Mouse (Mus musculus) CH12.LX (cell line): ENCODE measurements at regions not wholly inside any gene's neighbourhood (a gene's known extent, or its start where the extent isn't known, plus 50 kb on each side); places are given as distances from the start of the nearest gene placed in this dataset.

Source experiments
- DNase-seq: peaks from one replicate; pipeline ENCODE4 v3.0.0-alpha.2; 2013; ENCODE audit errors: extremely low read depth
- H3K27ac ChIP-seq: 2 replicates; pipeline ENCODE4 v1.5.1; 2012; ENCODE audit warnings: low read depth, mild to moderate bottlenecking, control low read depth, moderate library complexity; ENCODE audit not compliant: insufficient read depth
- H3K27me3 ChIP-seq: replicated peaks from 2 replicates; pipeline ENCODE3; 2012; ENCODE audit warnings: inconsistent platforms
- H3K36me3 ChIP-seq, 2 experiments: replicated peaks in 1 of 2; 2 replicates each; pipeline versions ENCODE3 to v1.6.1; 2012; ENCODE audit warnings: inconsistent platforms in 1 of 2, low read length in 1 of 2, mild to moderate bottlenecking in 1 of 2, mixed read lengths in 1 of 2, moderate library complexity in 1 of 2; ENCODE audit not compliant: control insufficient read depth in 1 of 2, insufficient read depth in 1 of 2
- H3K4me1 ChIP-seq, 2 experiments: 2 replicates each; pipeline ENCODE4 v1.6.1; 2012; ENCODE audit warnings: inconsistent platforms in 1 of 2, moderate library complexity in 1 of 2; ENCODE audit not compliant: insufficient read depth in 2 of 2, control insufficient read depth in 1 of 2
- H3K4me2 ChIP-seq: 2 replicates; pipeline ENCODE4 v1.6.1; 2012; ENCODE audit warnings: low read depth, mild to moderate bottlenecking, control low read depth; ENCODE audit not compliant: poor library complexity, insufficient read depth, severe bottlenecking
- H3K4me3 ChIP-seq, 3 experiments: fragments of 150-350 bp in 1 of 3; sonication (generic) in 1 of 3; replicated peaks in 1 of 3; 2 replicates each; pipeline versions ENCODE3 to v1.5.1; 2011 to 2012; ENCODE audit warnings: low read depth in 2 of 3, low read length in 2 of 3, mild to moderate bottlenecking in 2 of 3, moderate library complexity in 2 of 3, control low read depth in 1 of 3, improper control_type of control experiment in 1 of 3, inconsistent platforms in 1 of 3, mixed read lengths in 1 of 3; ENCODE audit not compliant: poor library complexity in 1 of 3
- H3K79me2 ChIP-seq: replicated peaks from 2 replicates; pipeline ENCODE4 v1.6.1; 2012; ENCODE audit warnings: mild to moderate bottlenecking, moderate library complexity; ENCODE audit not compliant: control insufficient read depth, poor library complexity, insufficient read depth, severe bottlenecking; ENCODE audit errors: extremely low read depth
- H3K9ac ChIP-seq: 2 replicates; pipeline ENCODE4 v1.6.1; 2012; ENCODE audit warnings: low read depth, mild to moderate bottlenecking, control low read depth, moderate library complexity; ENCODE audit not compliant: insufficient read depth
- H3K9me3 ChIP-seq: replicated peaks from 2 replicates; pipeline ENCODE3; 2012; ENCODE audit warnings: low read length, inconsistent platforms, mixed read lengths
- BHLHE40 ChIP-seq: IDR thresholded peaks from 2 replicates; pipeline ENCODE4 v1.6.1; 2011; ENCODE audit warnings: mild to moderate bottlenecking, low read depth, low read length, improper control_type of control experiment
- CHD1 ChIP-seq: IDR thresholded peaks from 2 replicates; pipeline ENCODE4 v1.6.1; 2012; ENCODE audit warnings: low read depth, low read length, improper control_type of control experiment, inconsistent platforms
- CHD2 ChIP-seq: IDR thresholded peaks from 2 replicates; pipeline ENCODE4 v1.6.1; 2011; ENCODE audit warnings: low read length, improper control_type of control experiment
- CTCF ChIP-seq, 2 experiments: IDR thresholded peaks in 1 of 2; conservative IDR thresholded peaks in 1 of 2; 2 replicates each; pipeline ENCODE4 v1.5.1; 2011 to 2012; ENCODE audit warnings: low read depth in 2 of 2, low read length in 2 of 2, improper control_type of control experiment in 1 of 2, inconsistent platforms in 1 of 2, mild to moderate bottlenecking in 1 of 2, moderate library complexity in 1 of 2
- EP300 ChIP-seq: IDR thresholded peaks from 2 replicates; pipeline ENCODE4 v1.6.1; 2011; ENCODE audit warnings: low read length, improper control_type of control experiment
- GABPA ChIP-seq: IDR thresholded peaks from 2 replicates; pipeline ENCODE4 v1.6.1; 2012; ENCODE audit warnings: low read depth, low read length, improper control_type of control experiment, inconsistent platforms; ENCODE audit not compliant: insufficient replicate concordance
- IRF4 ChIP-seq: IDR thresholded peaks from 2 replicates; pipeline ENCODE4 v1.6.1; 2014; ENCODE audit warnings: low read depth, mild to moderate bottlenecking, inconsistent platforms, low read length, improper control_type of control experiment
- JUN ChIP-seq: IDR thresholded peaks from 2 replicates; pipeline ENCODE4 v1.6.1; 2011; ENCODE audit warnings: low read depth, mild to moderate bottlenecking, low read length, improper control_type of control experiment, moderate library complexity; ENCODE audit not compliant: insufficient read depth
- JUND ChIP-seq: conservative IDR thresholded peaks from 2 replicates; pipeline ENCODE4 v1.6.1; 2011; ENCODE audit warnings: low read depth, low read length, improper control_type of control experiment
- MAFK ChIP-seq: IDR thresholded peaks from 2 replicates; pipeline ENCODE4 v1.6.1; 2011; ENCODE audit warnings: low read length, improper control_type of control experiment; ENCODE audit not compliant: insufficient replicate concordance
- MAZ ChIP-seq: IDR thresholded peaks from 2 replicates; pipeline ENCODE4 v1.6.1; 2012; ENCODE audit warnings: low read depth, mild to moderate bottlenecking, inconsistent platforms, low read length, improper control_type of control experiment, moderate library complexity
- MEF2A ChIP-seq: IDR thresholded peaks from 2 replicates; pipeline ENCODE4 v1.6.1; 2014; ENCODE audit warnings: low read depth, mild to moderate bottlenecking, inconsistent platforms, low read length, improper control_type of control experiment, borderline replicate concordance
- MYC ChIP-seq: IDR thresholded peaks from 2 replicates; pipeline ENCODE4 v1.6.1; 2011; ENCODE audit warnings: low read depth, mild to moderate bottlenecking, improper control_type of control experiment, low read length
- NRF1 ChIP-seq: IDR thresholded peaks from 2 replicates; pipeline ENCODE4 v1.6.1; 2014; ENCODE audit warnings: low read depth, mild to moderate bottlenecking, inconsistent platforms, low read length, improper control_type of control experiment, moderate library complexity
- POLR2AphosphoS2 ChIP-seq: IDR thresholded peaks from 2 replicates; pipeline ENCODE4 v1.6.1; 2011; ENCODE audit warnings: low read depth, low read length, improper control_type of control experiment
- RAD21 ChIP-seq: IDR thresholded peaks from 2 replicates; pipeline ENCODE4 v1.6.1; 2011; ENCODE audit warnings: low read depth, mild to moderate bottlenecking, low read length, improper control_type of control experiment, moderate library complexity
- RCOR1 ChIP-seq: conservative IDR thresholded peaks from 2 replicates; pipeline ENCODE4 v1.6.1; 2012; ENCODE audit warnings: low read depth, mild to moderate bottlenecking, inconsistent platforms, low read length, improper control_type of control experiment
- SIN3A ChIP-seq: IDR thresholded peaks from 2 replicates; pipeline ENCODE4 v1.6.1; 2012; ENCODE audit warnings: low read length, improper control_type of control experiment, inconsistent platforms
- TCF12 ChIP-seq: IDR thresholded peaks from 2 replicates; pipeline ENCODE4 v1.6.1; 2014; ENCODE audit warnings: low read depth, mild to moderate bottlenecking, inconsistent platforms, low read length, improper control_type of control experiment
- ZC3H11A ChIP-seq: IDR thresholded peaks from 2 replicates; pipeline ENCODE4 v1.6.1; 2012; ENCODE audit warnings: low read depth, mild to moderate bottlenecking, inconsistent platforms, low read length, improper control_type of control experiment
- ZNF384 ChIP-seq: IDR thresholded peaks from 2 replicates; pipeline ENCODE4 v1.6.1; 2012; ENCODE audit warnings: low read depth, low read length, improper control_type of control experiment, inconsistent platforms
- dilution Hi-C: fragments of 300-500 bp; cut with MboI; formaldehyde crosslinking; loops from 2 replicates; pipeline ENCODE4 v1.14.3; 2020; ENCODE audit warnings: low sequenced_read_pairs; ENCODE audit not compliant: extremely low pct_unique_long_range_greater_than_20kb, extremely low pct_ligation_motif_present
- in situ Hi-C: fragments of 300-500 bp; cut with MboI; formaldehyde crosslinking; loops from 3 replicates; pipeline ENCODE4 v1.14.3; 2019; ENCODE audit warnings: low sequenced_read_pairs, low pct_ligation_motif_present, low pct_unique_long_range_greater_than_20kb, mixed read lengths

DNA sequence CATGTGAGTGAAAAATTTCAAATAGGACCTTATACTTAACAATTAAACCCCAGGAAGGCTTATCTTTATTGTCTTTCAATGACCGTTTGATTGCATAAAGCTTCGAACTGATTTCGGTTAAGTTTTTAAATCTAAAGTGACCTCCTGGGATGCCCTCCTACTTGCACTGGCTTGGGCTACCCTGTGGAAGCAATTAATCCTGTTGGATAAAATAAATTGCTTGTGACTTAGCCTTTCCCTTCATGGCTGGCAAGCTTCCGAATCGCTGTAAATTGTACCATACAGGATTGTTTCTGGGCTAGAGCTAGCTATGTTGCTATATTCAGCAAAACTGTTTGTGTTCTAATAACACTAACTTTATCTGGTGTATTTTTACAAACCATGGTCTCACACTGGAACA is 272.6 kb upstream of the Ccdc54 start:
- Histone ChIP-seq H3K79me2 (no peaks in the 10 kb centered on the region), H3K9me3 (no peaks in the 10 kb centered on the region), H3K36me3 (no peaks in the 10 kb centered on the region), H3K4me1 (no peaks in the 10 kb centered on the region), H3K4me2 (no peak overlapping the region), H3K27ac (no peak overlapping the region), H3K4me3 (no peak overlapping the region), H3K27me3 (no peaks in the 10 kb centered on the region), H3K9ac (no peak overlapping the region)
- TF ChIP-seq SIN3A (no peak), CTCF (conservative IDR thresholded peaks at IDR 0.05 in 1 of 2, IDR thresholded peaks at IDR 0.05 in 1 of 2; ENCODE audit: low read depth in 2 of 2, low read length in 2 of 2) (no peak), ZC3H11A (no peak), TCF12 (no peak), MYC (no peak), BHLHE40 (no peak), GABPA (no peak), NRF1 (no peak), POLR2AphosphoS2 (no peak), JUN (no peak), MAZ (no peak), MEF2A (no peak), JUND (no peak), CHD2 (no peak), EP300 (no peak)
- dilution Hi-C loops = no loop called here
- DNase-seq = no peak
- in situ Hi-C loops = no loop called here

DNA sequence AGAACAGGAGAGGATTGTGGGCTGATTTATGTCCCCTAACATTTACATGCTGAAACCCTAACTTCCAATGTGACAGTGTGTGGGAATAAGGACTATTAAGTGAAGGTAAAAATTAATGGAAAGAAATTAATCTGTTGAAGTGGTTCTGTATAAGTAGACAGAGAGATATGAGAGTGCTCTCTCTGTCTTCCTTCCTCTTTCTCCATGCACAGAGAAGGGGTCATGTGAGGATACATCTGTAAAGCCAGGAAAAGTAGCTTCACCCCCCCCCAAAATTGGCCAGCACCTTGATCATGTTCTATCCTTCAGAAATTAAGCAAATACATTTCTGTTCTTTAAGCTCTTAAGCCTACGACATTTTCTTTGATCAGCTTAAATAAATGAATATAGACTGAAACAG is 268.6 kb upstream of the Ccdc54 start:
- no peaks in the 10 kb centered on the region for H3K36me3 ChIP-seq
- H3K27me3 ChIP-seq = no peaks in the 10 kb centered on the region
- TF ChIP-seq RCOR1 (no peak), MAFK (no peak), MYC (no peak), MAZ (no peak), CHD1 (no peak), ZNF384 (no peak), RAD21 (no peak), IRF4 (no peak), TCF12 (no peak), CHD2 (no peak), NRF1 (no peak)
- TF ChIP-seq, all 38 proteins: peak for 0
- H3K27ac ChIP-seq = no peak overlapping the region
- H3K4me3 ChIP-seq = no peak overlapping the region
- H3K9ac ChIP-seq = no peak overlapping the region
- in situ Hi-C loops = no loop called here
- no peak for DNase-seq
- H3K4me2 ChIP-seq = no peak overlapping the region
- no peaks in the 10 kb centered on the region for H3K4me1 ChIP-seq
- H3K79me2 ChIP-seq = no peaks in the 10 kb centered on the region
- dilution Hi-C loops = no loop called here
- no peaks in the 10 kb centered on the region for H3K9me3 ChIP-seq
